Mouse (Mus musculus) erythroblast, embryonic 14.5 days (primary cell): Measurements from ENCODE around the gene Pnmal1.

Experiments
- GATA1 ChIP-seq: IDR thresholded peaks from 2 replicates; pipeline ENCODE4 v1.6.1; 2012; ENCODE audit warnings: low read length, inconsistent platforms, mixed read lengths
- TAL1 ChIP-seq: IDR thresholded peaks from 3 replicates; pipeline ENCODE4 v1.6.1; 2012; ENCODE audit warnings: low read length, inconsistent platforms, mixed read lengths

- TF ChIP-seq GATA1 (no peak), TAL1 (no peak)
Observed at GRCm38 (mm10) chr7:16913806-16914452, 45.5 kb upstream of the Pnmal1 start.
